Mouse (Mus musculus): ENCODE results near the gene Golga7b.

DNA sequence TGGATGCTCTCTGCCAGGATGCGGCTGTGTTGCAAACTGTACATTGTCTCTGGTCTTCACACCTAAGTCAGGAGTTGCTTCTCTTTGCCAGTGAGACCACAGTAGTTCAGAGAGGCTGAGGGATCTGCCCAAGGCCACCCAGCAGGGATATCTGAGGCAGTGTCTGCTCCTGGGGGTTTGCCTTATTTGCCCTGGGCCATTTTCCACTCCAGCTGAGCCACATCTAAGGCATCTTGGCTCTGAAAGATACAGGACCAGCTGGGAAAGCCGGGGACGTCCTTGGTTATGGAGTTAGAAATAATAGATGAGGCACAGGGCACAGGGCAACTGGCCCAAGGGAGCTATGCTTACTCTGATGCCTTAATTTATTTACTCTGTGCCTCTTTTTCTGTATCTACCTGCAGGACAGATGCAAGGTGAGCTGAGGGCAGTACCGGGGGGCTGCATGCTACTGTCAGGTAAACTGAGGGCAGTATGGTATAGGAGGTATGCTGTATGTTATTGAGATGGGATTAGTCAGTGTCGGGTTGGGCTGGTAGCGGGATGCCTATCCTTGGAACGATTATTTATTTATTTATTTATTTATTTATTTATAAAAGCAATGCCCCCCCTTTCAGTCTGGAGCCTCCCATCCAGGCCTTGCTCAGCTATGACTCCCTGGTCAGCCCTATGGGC is 30.5 kb upstream of the Golga7b start:
- TF ChIP-seq GATA1 (IDR thresholded peaks at IDR 0.05; ENCODE audit: borderline replicate concordance, low read length) (no peak), FLI1 (IDR thresholded peaks at IDR 0.05; ENCODE audit: low read length) (no peak)
